Mouse (Mus musculus) hindbrain, embryonic 15.5 days (tissue): ENCODE measurements at regions not wholly inside any gene's neighbourhood (a gene's known extent, or its start where the extent isn't known, plus 50 kb on each side); places are given as distances from the start of the nearest gene placed in this dataset.

ENCODE experiments used
- ATAC-seq: fragments of 200-750 bp; cut with Nextera tagmentation; 2 replicates; pipeline ENCODE4 v1.8.0; 2017; ENCODE audit warnings: low read depth, moderate number of reproducible peaks, moderate TSS enrichment; ENCODE audit not compliant: low FRiP score
- H3K27ac ChIP-seq: fragments of 300-500 bp; sonication (generic); replicated peaks from 2 replicates; pipeline ENCODE4 v1.5.1; 2015; ENCODE audit warnings: mild to moderate bottlenecking, inconsistent platforms
- H3K27me3 ChIP-seq: fragments of 300-500 bp; sonication (generic); 2 replicates; pipeline ENCODE4 v1.6.1; 2015; ENCODE audit warnings: control low read depth, inconsistent platforms
- H3K36me3 ChIP-seq: fragments of 300-500 bp; sonication (generic); 2 replicates; pipeline ENCODE4 v1.6.1; 2015; ENCODE audit warnings: control low read depth, inconsistent platforms
- H3K4me1 ChIP-seq: fragments of 300-500 bp; sonication (generic); replicated peaks from 2 replicates; pipeline ENCODE4 v1.6.1; 2015; ENCODE audit warnings: control low read depth, inconsistent platforms
- H3K4me2 ChIP-seq: fragments of 300-500 bp; sonication (generic); 2 replicates; pipeline ENCODE4 v1.6.1; 2015; ENCODE audit warnings: moderate library complexity, mild to moderate bottlenecking, inconsistent platforms
- H3K4me3 ChIP-seq: fragments of 300-500 bp; sonication (generic); 2 replicates; pipeline ENCODE4 v1.5.1; 2015; ENCODE audit warnings: mild to moderate bottlenecking, inconsistent platforms
- H3K9ac ChIP-seq: fragments of 300-500 bp; sonication (generic); 2 replicates; pipeline ENCODE4 v1.6.1; 2015; ENCODE audit warnings: inconsistent platforms
- H3K9me3 ChIP-seq: fragments of 300-500 bp; sonication (generic); 2 replicates; pipeline ENCODE4 v1.6.1; 2016; ENCODE audit warnings: control low read depth, inconsistent platforms
- WGBS: fragments of 180-500 bp; shearing (Covaris S2); methylation state at CpG from one replicate; pipeline ENCODE4 v1.1.7; 2015; 5-methylcytosine and 5-hydroxymethylcytosine counted together

- no peaks in the 10 kb centered on the region for H3K27me3 ChIP-seq
- H3K4me1 ChIP-seq: no peaks in the 10 kb centered on the region
- no peak overlapping the region for H3K4me2 ChIP-seq
- 88% methylated on average over 6 of the region's 6 CpGs for WGBS
- H3K9ac ChIP-seq: no peak overlapping the region
- H3K36me3 ChIP-seq: no peaks in the 10 kb centered on the region
- H3K9me3 ChIP-seq: no peaks in the 10 kb centered on the region
- ATAC-seq: no peak
- H3K4me3 ChIP-seq: no peak overlapping the region
- H3K27ac ChIP-seq: no peak overlapping the region
Observed at GRCm38 (mm10) chr1:128795654-128796053, 203.6 kb upstream of the Cxcr4 start.

- no peaks in the 10 kb centered on the region for H3K27me3 ChIP-seq
- H3K9ac ChIP-seq: no peak overlapping the region
- H3K4me2 ChIP-seq: no peak overlapping the region
- no peak overlapping the region for H3K27ac ChIP-seq
- no peak overlapping the region for H3K4me3 ChIP-seq
- no peaks in the 10 kb centered on the region for H3K36me3 ChIP-seq
- no peaks in the 10 kb centered on the region for H3K9me3 ChIP-seq
- no peaks in the 10 kb centered on the region for H3K4me1 ChIP-seq
- no peak for ATAC-seq
- 95% methylated on average over 6 of the region's 6 CpGs for WGBS
Observed at GRCm38 (mm10) chr1:128790881-128791280, 198.8 kb upstream of the Cxcr4 start.

GRCm38 (mm10) chr1:128789567-128790335 lies 197.7 kb upstream of the Cxcr4 start:
- Histone ChIP-seq H3K36me3 (no peaks in the 10 kb centered on the region), H3K27ac (no peak overlapping the region), H3K4me2 (no peak overlapping the region), H3K9ac (no peak overlapping the region), H3K27me3 (no peaks in the 10 kb centered on the region), H3K4me3 (no peak overlapping the region), H3K9me3 (no peaks in the 10 kb centered on the region), H3K4me1 (no peaks in the 10 kb centered on the region)
- WGBS: 53% methylated on average over 3 of the region's 3 CpGs
- ATAC-seq: 0 out of 2 replicates have a peak, but pooled peaks have one; percentile 51

GRCm38 (mm10) chr1:128788227-128788626 lies 196.1 kb upstream of the Cxcr4 start:
- Histone ChIP-seq H3K4me1 (no peaks in the 10 kb centered on the region), H3K4me2 (no peak overlapping the region), H3K9me3 (no peaks in the 10 kb centered on the region), H3K4me3 (no peak overlapping the region), H3K9ac (no peak overlapping the region), H3K27me3 (no peaks in the 10 kb centered on the region), H3K27ac (no peak overlapping the region), H3K36me3 (no peaks in the 10 kb centered on the region)
- ATAC-seq: 0 out of 2 replicates have a peak, but pooled peaks have one; percentile 42
- WGBS: 53% methylated on average over 6 of the region's 6 CpGs

- no peaks in the 10 kb centered on the region for H3K4me1 ChIP-seq
- no peak for ATAC-seq
- WGBS: 85% methylated on average over 14 of the region's 14 CpGs
- H3K27me3 ChIP-seq: no peaks in the 10 kb centered on the region
- H3K36me3 ChIP-seq: no peaks in the 10 kb centered on the region
- no peak overlapping the region for H3K9ac ChIP-seq
- H3K27ac ChIP-seq: no peak overlapping the region
- H3K4me2 ChIP-seq: no peak overlapping the region
- H3K4me3 ChIP-seq: no peak overlapping the region
- H3K9me3 ChIP-seq: no peaks in the 10 kb centered on the region
Observed at GRCm38 (mm10) chr1:128786941-128787569, 195.0 kb upstream of the Cxcr4 start.

GRCm38 (mm10) chr1:128782286-128782685 lies 190.2 kb upstream of the Cxcr4 start:
- no peak overlapping the region for H3K4me2 ChIP-seq
- no peaks in the 10 kb centered on the region for H3K9me3 ChIP-seq
- H3K4me1 ChIP-seq: no peaks in the 10 kb centered on the region
- no peaks in the 10 kb centered on the region for H3K27me3 ChIP-seq
- no peak overlapping the region for H3K27ac ChIP-seq
- no peak for ATAC-seq
- 97% methylated on average over 2 of the region's 2 CpGs for WGBS
- no peak overlapping the region for H3K4me3 ChIP-seq
- no peak overlapping the region for H3K9ac ChIP-seq
- H3K36me3 ChIP-seq: no peaks in the 10 kb centered on the region

- Histone ChIP-seq H3K27me3 (no peaks in the 10 kb centered on the region), H3K27ac (no peak overlapping the region), H3K4me2 (no peak overlapping the region), H3K4me1 (no peaks in the 10 kb centered on the region), H3K4me3 (no peak overlapping the region), H3K36me3 (no peaks in the 10 kb centered on the region), H3K9me3 (no peaks in the 10 kb centered on the region), H3K9ac (no peak overlapping the region)
- ATAC-seq: no peak
- 81% methylated on average over 7 of the region's 7 CpGs for WGBS
Observed at GRCm38 (mm10) chr1:128781871-128782270, 189.8 kb upstream of the Cxcr4 start.

- Histone ChIP-seq H3K4me2 (no peak overlapping the region), H3K4me1 (no peaks in the 10 kb centered on the region), H3K27ac (no peak overlapping the region), H3K4me3 (no peak overlapping the region), H3K9ac (no peak overlapping the region), H3K27me3 (no peaks in the 10 kb centered on the region), H3K9me3 (no peaks in the 10 kb centered on the region), H3K36me3 (no peaks in the 10 kb centered on the region)
- WGBS: 94% methylated on average over 4 of the region's 4 CpGs
- ATAC-seq: no peak
Observed at GRCm38 (mm10) chr1:128781311-128781710, 189.2 kb upstream of the Cxcr4 start.

GRCm38 (mm10) chr1:128779586-128780158 lies 187.6 kb upstream of the Cxcr4 start:
- 83% methylated on average over 4 of the region's 5 CpGs for WGBS

GRCm38 (mm10) chr1:128772440-128772839 lies 180.3 kb upstream of the Cxcr4 start:
- H3K9me3 ChIP-seq: no peaks in the 10 kb centered on the region
- H3K4me3 ChIP-seq: no peak overlapping the region
- H3K4me1 ChIP-seq: no peaks in the 10 kb centered on the region
- no peak overlapping the region for H3K4me2 ChIP-seq
- H3K27me3 ChIP-seq: no peaks in the 10 kb centered on the region
- ATAC-seq: no peak
- H3K9ac ChIP-seq: no peak overlapping the region
- no peaks in the 10 kb centered on the region for H3K36me3 ChIP-seq
- no peak overlapping the region for H3K27ac ChIP-seq
- WGBS: 89% methylated on average over 3 of the region's 3 CpGs

More at GRCm38 (mm10) chr1:128779586-128780158, 187.6 kb upstream of the Cxcr4 start:
- no peak for ATAC-seq
- Histone ChIP-seq H3K4me1 (no peaks in the 10 kb centered on the region), H3K27ac (no peak overlapping the region), H3K9ac (no peak overlapping the region), H3K9me3 (no peaks in the 10 kb centered on the region), H3K27me3 (no peaks in the 10 kb centered on the region), H3K4me3 (no peak overlapping the region), H3K36me3 (no peaks in the 10 kb centered on the region), H3K4me2 (no peak overlapping the region)

GRCm38 (mm10) chr1:128770786-128771185 lies 178.7 kb upstream of the Cxcr4 start:
- H3K4me3 ChIP-seq: no peak overlapping the region
- H3K27ac ChIP-seq: no peak overlapping the region
- no peaks in the 10 kb centered on the region for H3K4me1 ChIP-seq
- no peaks in the 10 kb centered on the region for H3K27me3 ChIP-seq
- H3K4me2 ChIP-seq: no peak overlapping the region
- no peak for ATAC-seq
- WGBS: 92% methylated on average over 5 of the region's 5 CpGs
- no peaks in the 10 kb centered on the region for H3K9me3 ChIP-seq
- no peaks in the 10 kb centered on the region for H3K36me3 ChIP-seq
- no peak overlapping the region for H3K9ac ChIP-seq

- Histone ChIP-seq H3K27me3 (no peaks in the 10 kb centered on the region), H3K4me2 (no peak overlapping the region), H3K9me3 (no peaks in the 10 kb centered on the region), H3K9ac (no peak overlapping the region), H3K36me3 (no peaks in the 10 kb centered on the region), H3K4me1 (no peaks in the 10 kb centered on the region), H3K4me3 (no peak overlapping the region), H3K27ac (no peak overlapping the region)
- WGBS: 95% methylated on average over 6 of the region's 6 CpGs
- ATAC-seq: no peak
Observed at GRCm38 (mm10) chr1:128767991-128768390, 175.9 kb upstream of the Cxcr4 start.
